Mouse (Mus musculus) limb, embryonic 11.5 days (tissue): ENCODE measurements around the gene Tango6. TPM values are rescaled to one million over a fixed set of nuclear protein-coding genes. Genes with fewer than 3 reads are reported as not detected.
A peak's percentile ranks its signal among the peaks of the same experiment; 100 is the strongest.
"Not testable (repeated sequence)": the region's sequence is repeated elsewhere in the genome, so short reads cannot be mapped to it uniquely, and the experiment has no call there.

Source experiments
- ATAC-seq: fragments of 200-750 bp; cut with Nextera tagmentation; 2 replicates; pipeline ENCODE4 v1.8.0; 2017; ENCODE audit warnings: low read depth; ENCODE audit not compliant: insufficient number of reproducible peaks, low FRiP score, low TSS enrichment
- DNase-seq: peaks from one replicate; pipeline ENCODE4 v3.0.0-alpha.2; 2015; ENCODE audit warnings: low spot score
- H3K27ac ChIP-seq: fragments of 300-500 bp; sonication (generic); replicated peaks from 2 replicates; pipeline ENCODE4 v1.5.1; 2014; ENCODE audit warnings: low read depth, mild to moderate bottlenecking, low read length
- H3K27me3 ChIP-seq: fragments of 300-500 bp; sonication (generic); 2 replicates; pipeline ENCODE4 v1.6.1; 2014; ENCODE audit warnings: mild to moderate bottlenecking, low read length, mixed read lengths; ENCODE audit not compliant: control insufficient read depth, insufficient read depth
- H3K36me3 ChIP-seq: fragments of 300-500 bp; sonication (generic); 2 replicates; pipeline ENCODE4 v1.6.1; 2014; ENCODE audit warnings: mild to moderate bottlenecking, low read length, moderate library complexity, mixed read lengths; ENCODE audit not compliant: control insufficient read depth, insufficient read depth
- H3K4me1 ChIP-seq: fragments of 300-500 bp; sonication (generic); 2 replicates; pipeline ENCODE4 v1.6.1; 2014; ENCODE audit warnings: low read length, mixed read lengths; ENCODE audit not compliant: control insufficient read depth, insufficient read depth
- H3K4me2 ChIP-seq: fragments of 300-500 bp; sonication (generic); 2 replicates; pipeline ENCODE4 v1.6.1; 2014; ENCODE audit warnings: low read depth, mild to moderate bottlenecking, moderate library complexity; ENCODE audit not compliant: severe bottlenecking
- H3K4me3 ChIP-seq: fragments of 300-500 bp; sonication (generic); 2 replicates; pipeline ENCODE4 v1.5.1; 2014; ENCODE audit warnings: low read depth, low read length
- H3K9ac ChIP-seq: fragments of 300-500 bp; sonication (generic); 2 replicates; pipeline ENCODE4 v1.6.1; 2014; ENCODE audit warnings: mild to moderate bottlenecking, low read length
- H3K9me3 ChIP-seq: fragments of 300-500 bp; sonication (generic); 2 replicates; pipeline ENCODE4 v1.6.1; 2016; ENCODE audit warnings: low read length; ENCODE audit not compliant: control insufficient read depth
- WGBS: fragments of 180-500 bp; shearing (Covaris S2); extraction: QIAGEN DNeasy Blood & Tissue Kit; methylation state at CpG from one replicate; pipeline ENCODE4 v1.1.7; 2014; 5-methylcytosine and 5-hydroxymethylcytosine counted together
- polyA plus RNA-seq: library from polyadenylated mRNA; unstranded; fragments of >200 nt; fragmentation: Nextera tagmentation; extraction: Ambion mirVana; gene quantifications from 2 replicates; pipeline ENCODE4 v1.2.1, GENCODE M21; 2014

Gene Tango6
- polyA plus RNA-seq, 1 experiment from 2014 or later, result 10.0 TPM

DNA sequence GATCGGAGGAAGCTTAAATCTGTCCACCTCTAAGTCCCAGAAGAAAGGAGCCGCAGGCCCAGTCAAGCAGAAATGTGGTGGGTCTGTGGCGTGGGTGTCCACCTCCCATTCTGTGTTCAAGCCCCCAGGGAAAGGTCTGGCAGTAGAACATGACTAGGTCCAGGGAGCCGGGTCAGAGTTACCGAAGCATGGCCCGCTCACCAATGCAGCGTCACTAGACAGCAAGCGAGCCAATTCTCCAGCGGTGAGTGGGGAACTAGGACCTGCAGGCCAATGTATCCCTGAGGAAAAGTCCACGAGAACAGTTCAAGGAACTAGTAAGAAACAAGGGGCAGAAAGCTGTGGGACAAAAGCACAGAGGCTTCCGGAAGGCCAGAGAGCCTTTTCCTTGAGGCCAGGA, 201.2 kb downstream of the Tango6 start:
- WGBS, result 95% methylated on average over 11 of the region's 11 CpGs
- not testable (repeated sequence) for H3K9me3 ChIP-seq, H3K4me3 ChIP-seq, ATAC-seq, H3K4me1 ChIP-seq, H3K9ac ChIP-seq, H3K4me2 ChIP-seq, H3K27ac ChIP-seq, DNase-seq, H3K27me3 ChIP-seq
- peaks cover 38% of the 10 kb centered on the region; the same call in 1 of the 2 replicates for H3K36me3 ChIP-seq

- WGBS, result 94% methylated on average over 4 of the region's 4 CpGs
- not testable (repeated sequence) for ATAC-seq, H3K27me3 ChIP-seq, H3K4me1 ChIP-seq, H3K9ac ChIP-seq, H3K27ac ChIP-seq, DNase-seq, H3K4me2 ChIP-seq, H3K9me3 ChIP-seq, H3K4me3 ChIP-seq
- H3K36me3 ChIP-seq, result peaks cover 35% of the 10 kb centered on the region; the same call in 1 of the 2 replicates
Observed at GRCm38 (mm10) chr8:106884826-106885400, 202.0 kb downstream of the Tango6 start.

DNA sequence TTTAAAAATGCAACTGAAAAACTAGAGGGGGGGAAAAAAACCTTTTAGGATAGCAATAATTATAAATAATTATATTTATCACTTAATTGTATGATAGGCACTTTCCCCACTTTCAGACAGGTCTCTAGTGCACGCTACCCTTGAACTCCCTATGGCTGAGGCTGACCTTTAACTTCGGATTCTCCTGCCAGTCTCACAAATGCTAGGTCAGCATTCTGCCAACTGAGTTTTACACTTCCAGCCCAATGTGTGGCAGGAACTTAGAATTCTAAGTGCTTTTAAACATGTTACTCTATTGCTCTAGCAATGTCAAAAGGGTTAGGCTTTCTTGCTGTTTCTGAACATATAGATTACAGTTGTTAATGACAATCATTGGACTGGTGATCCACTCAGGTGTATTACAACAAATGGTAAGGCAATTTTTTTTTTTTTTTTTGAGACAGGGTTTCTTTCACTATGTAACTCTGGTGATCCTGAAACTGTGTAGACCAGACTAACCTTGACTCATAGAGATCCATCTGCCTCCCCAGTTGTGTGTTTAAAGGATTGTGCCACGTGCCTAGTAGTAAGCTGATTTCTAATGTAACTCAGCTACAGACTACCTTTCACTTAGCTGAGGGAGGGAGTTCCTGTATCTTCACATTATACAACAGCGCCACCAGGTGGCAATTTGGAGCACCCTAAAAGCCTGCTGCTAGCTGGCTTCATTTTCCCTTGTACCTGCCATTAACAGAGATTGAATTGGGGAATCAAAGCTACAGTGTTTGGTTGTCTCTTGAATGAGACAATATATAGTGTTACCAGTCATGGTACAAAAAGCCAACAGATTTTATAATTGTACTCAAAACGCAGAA, 204.7 kb downstream of the Tango6 start:
- ATAC-seq, result no peak

DNA sequence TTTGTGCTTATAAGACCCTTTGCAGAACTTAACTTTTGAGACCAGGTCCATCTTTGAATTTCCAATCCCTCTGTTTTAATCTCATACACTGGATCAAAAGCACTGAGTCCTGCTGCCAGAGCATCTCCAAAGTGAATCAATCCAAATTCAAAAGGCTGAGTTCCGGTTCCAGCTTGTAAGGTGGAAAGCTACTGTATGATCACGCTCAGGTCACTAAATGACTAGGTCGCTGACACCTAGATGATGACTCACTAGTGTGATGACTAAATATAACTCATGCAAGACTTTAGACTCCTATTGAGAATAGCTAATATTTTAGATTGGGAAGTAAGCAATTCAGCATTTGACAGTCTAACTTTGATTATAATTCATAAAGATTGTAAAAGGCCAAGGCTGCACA, 205.9 kb downstream of the Tango6 start:
- no peak overlapping the region for H3K4me3 ChIP-seq
- H3K27ac ChIP-seq, result no peak overlapping the region
- WGBS, result 91% methylated on average over 3 of the region's 3 CpGs
- 0 out of 2 replicates have a peak, but pooled peaks cover 5% of the 10 kb centered on the region for H3K4me1 ChIP-seq
- DNase-seq, result no peak
- peaks cover 15% of the 10 kb centered on the region; the same call in 1 of the 2 replicates for H3K36me3 ChIP-seq
- H3K4me2 ChIP-seq, result no peak overlapping the region
- no peaks in the 10 kb centered on the region for H3K9me3 ChIP-seq
- no peaks in the 10 kb centered on the region for H3K27me3 ChIP-seq
- ATAC-seq, result no peak
- no peak overlapping the region for H3K9ac ChIP-seq

More for the DNA sequence above, 204.7 kb downstream of the Tango6 start:
- no peak overlapping the region for H3K27ac ChIP-seq
- WGBS, result 51% methylated on average over 5 of the region's 5 CpGs
- no peak overlapping the region for H3K4me2 ChIP-seq
- DNase-seq, result peak; percentile 84
- H3K9ac ChIP-seq, result no peak overlapping the region
- no peak overlapping the region for H3K4me3 ChIP-seq
- H3K4me1 ChIP-seq, result 0 out of 2 replicates have a peak, but pooled peaks cover 5% of the 10 kb centered on the region
- H3K36me3 ChIP-seq, result peaks cover 21% of the 10 kb centered on the region; the same call in 1 of the 2 replicates
- H3K9me3 ChIP-seq, result no peaks in the 10 kb centered on the region
- H3K27me3 ChIP-seq, result no peaks in the 10 kb centered on the region

DNA sequence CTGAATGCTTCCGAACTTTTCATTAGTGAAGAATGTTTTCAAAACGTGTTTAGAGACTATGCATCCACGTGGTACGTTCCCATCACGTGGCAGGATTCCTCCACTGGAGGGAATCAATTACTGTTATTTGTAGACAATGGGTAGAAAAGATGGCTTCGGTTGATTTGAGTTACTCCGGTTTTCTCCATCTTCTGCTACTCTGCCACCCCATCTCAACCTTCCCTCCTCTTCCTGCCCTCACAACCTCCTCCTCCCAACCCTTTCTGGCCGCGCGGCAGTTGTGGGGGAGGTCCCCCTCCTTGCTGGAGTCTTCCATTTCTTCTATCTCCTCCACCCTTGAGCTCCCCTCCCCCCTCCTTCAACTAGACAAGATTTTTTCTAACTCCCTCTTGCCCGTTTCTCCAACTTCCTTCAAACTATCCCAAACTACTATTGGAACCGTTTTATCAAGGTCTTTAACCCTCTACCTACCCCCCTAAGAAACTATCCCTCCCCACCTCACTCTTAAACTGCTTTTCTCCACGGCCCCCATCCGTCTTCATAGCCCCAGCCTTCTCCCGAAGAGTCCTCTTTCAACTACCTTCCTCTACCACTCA, 209.4 kb downstream of the Tango6 start:
- H3K4me3 ChIP-seq, result peak overlapping the region; percentile 84
- peak overlapping the region; percentile 97 for H3K9ac ChIP-seq
- H3K4me1 ChIP-seq, result 0 out of 2 replicates have a peak, but pooled peaks cover 5% of the 10 kb centered on the region
- DNase-seq (peak; percentile 64), ATAC-seq (no peak)
- H3K36me3 ChIP-seq, result no peaks in the 10 kb centered on the region
- H3K4me2 ChIP-seq, result peak overlapping the region; percentile 63
- H3K27me3 ChIP-seq, result no peaks in the 10 kb centered on the region
- no peaks in the 10 kb centered on the region for H3K9me3 ChIP-seq
- H3K27ac ChIP-seq, result peak overlapping the region; percentile 95
- under 1% methylated on average over 15 of the region's 15 CpGs for WGBS

DNA sequence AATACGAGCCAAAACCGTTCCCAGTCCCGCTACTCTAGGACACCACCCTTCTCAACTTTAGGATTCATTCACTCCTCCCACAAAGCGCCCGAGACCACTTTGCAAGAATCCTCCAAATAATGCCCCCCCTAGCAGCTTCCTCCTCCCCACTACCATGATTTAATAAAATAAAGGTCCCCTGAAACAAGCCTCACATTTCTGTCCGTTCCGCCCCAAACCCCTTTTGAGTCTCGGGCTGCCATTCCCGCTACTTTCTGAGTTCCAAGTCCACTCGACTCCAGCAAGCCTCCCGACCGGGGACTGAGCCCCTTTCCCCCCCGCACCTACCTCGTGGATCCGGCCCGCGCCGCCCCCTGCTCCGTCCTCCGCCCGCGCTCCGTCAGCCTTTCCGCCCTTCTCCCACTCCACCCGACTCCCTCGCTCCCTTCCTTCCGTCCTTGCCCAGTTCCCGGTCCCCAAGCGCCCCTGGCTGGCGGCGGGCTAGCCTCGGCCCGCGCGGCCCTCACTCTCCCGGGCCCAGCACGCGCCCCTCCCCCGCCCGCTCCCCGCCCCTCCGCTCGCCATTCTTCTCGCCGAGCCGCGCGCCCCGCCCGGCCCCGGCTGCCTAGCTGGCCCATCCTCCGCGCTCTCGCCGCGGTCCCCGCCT, 210.1 kb downstream of the Tango6 start:
- Histone ChIP-seq H3K9me3 (no peaks in the 10 kb centered on the region), H3K27ac (peak overlapping the region; percentile 95), H3K36me3 (no peaks in the 10 kb centered on the region), H3K27me3 (no peaks in the 10 kb centered on the region), H3K9ac (peak overlapping the region; percentile 97), H3K4me3 (peak overlapping the region; percentile 84), H3K4me1 (0 out of 2 replicates have a peak, but pooled peaks cover 5% of the 10 kb centered on the region), H3K4me2 (peak overlapping the region; percentile 63)
- DNase-seq (no peak), ATAC-seq (peak; percentile 67)
- under 1% methylated on average over 52 of the region's 57 CpGs for WGBS

- H3K4me2 ChIP-seq, result peak within 1 kb of the TSS; percentile 63
- H3K27me3 ChIP-seq, result no peaks in the 10 kb centered on the region
- H3K4me3 ChIP-seq, result peak within 1 kb of the TSS; percentile 84
- 0 out of 2 replicates have a peak, but pooled peaks cover 5% of the 10 kb centered on the region for H3K4me1 ChIP-seq
- ATAC-seq, result peak; percentile 92
- no peaks in the 10 kb centered on the region for H3K9me3 ChIP-seq
- peak within 1 kb of the TSS; percentile 95 for H3K27ac ChIP-seq
- H3K36me3 ChIP-seq, result 0 out of 2 replicates have a peak, but pooled peaks cover 3% of the 10 kb centered on the region
- under 1% methylated on average over 63 of the region's 63 CpGs for WGBS
- H3K9ac ChIP-seq, result peak within 1 kb of the TSS; percentile 97
- DNase-seq, result peak; percentile 90
Observed at GRCm38 (mm10) chr8:106893481-106894156, 210.8 kb downstream of the Tango6 start, which contains the start of gene Utp4. Gene Utp4, plus strand, starts transcription at chr8:106893636.
